Mouse (Mus musculus): ENCODE data around the gene Psmb5. TPM values are rescaled to one million over a fixed set of nuclear protein-coding genes. Genes with fewer than 3 reads are reported as not detected.

Psmb5 gene
- total and polyA plus RNA-seq, 2 experiments from 2014 or later, result 204 to 411 TPM

GRCm38 (mm10) chr14:54650621-54651454 is 33.0 kb upstream of the Psmb5 start:
- DNase-seq (ENCODE audit: low spot score) (peak; percentile 97), ATAC-seq (peak; percentile 42)
- Histone ChIP-seq H3K4me3 (ENCODE audit: low read length) (no peak overlapping the region), H3K9ac (replicated peaks; ENCODE audit: low read length) (no peak overlapping the region), H3K9me3 (ENCODE audit: low read length) (no peaks in the 10 kb centered on the region), H3K36me3 (ENCODE audit: insufficient read depth, low read length) (peaks cover 54% of the 10 kb centered on the region), H3K4me2 (ENCODE audit: low read depth, low read length) (no peak overlapping the region), H3K27me3 (ENCODE audit: insufficient read depth, low read length) (no peaks in the 10 kb centered on the region), H3K27ac (no peak overlapping the region), H3K4me1 (ENCODE audit: insufficient read depth, low read length) (peaks cover 10% of the 10 kb centered on the region)
- WGBS, result 63% methylated on average over 23 of the region's 23 CpGs
- TF ChIP-seq CTCF (IDR thresholded peaks at IDR 0.05; ENCODE audit: low read depth), result peak; percentile 93

- peaks cover 7% of the 10 kb centered on the region for H3K4me1 ChIP-seq (ENCODE audit: insufficient read depth, low read length)
- 66% methylated on average over 4 of the region's 4 CpGs for WGBS
- ATAC-seq, result no peak
Measured at GRCm38 (mm10) chr14:54647900-54648299, 30.1 kb upstream of the Psmb5 start.

GRCm38 (mm10) chr14:54646898-54647636 is 29.2 kb upstream of the Psmb5 start:
- ATAC-seq, result no peak
- peaks cover 87% of the 10 kb centered on the region for H3K36me3 ChIP-seq (ENCODE audit: insufficient read depth, low read length)
- WGBS, result 95% methylated on average over 8 of the region's 8 CpGs
- no peaks in the 10 kb centered on the region for H3K27me3 ChIP-seq (ENCODE audit: insufficient read depth, low read length)
- peak; percentile 59 for TF ChIP-seq CTCF (IDR thresholded peaks at IDR 0.05; ENCODE audit: low read depth)
- H3K9ac ChIP-seq (replicated peaks; ENCODE audit: low read length), result no peak overlapping the region
- peaks cover under 1% of the 10 kb centered on the region for H3K4me1 ChIP-seq (ENCODE audit: insufficient read depth, low read length)
- DNase-seq (ENCODE audit: low spot score), result no peak
- no peak overlapping the region for H3K4me3 ChIP-seq (ENCODE audit: low read length)
- no peaks in the 10 kb centered on the region for H3K9me3 ChIP-seq (ENCODE audit: low read length)
- no peak overlapping the region for H3K27ac ChIP-seq
- no peak overlapping the region for H3K4me2 ChIP-seq (ENCODE audit: low read depth, low read length)

More at GRCm38 (mm10) chr14:54647900-54648299, 30.1 kb upstream of the Psmb5 start:
- no peak for DNase-seq (ENCODE audit: low spot score)
- peaks cover 80% of the 10 kb centered on the region for H3K36me3 ChIP-seq (ENCODE audit: insufficient read depth, low read length)
- no peak overlapping the region for H3K27ac ChIP-seq
- H3K27me3 ChIP-seq (ENCODE audit: insufficient read depth, low read length), result no peaks in the 10 kb centered on the region
- no peak overlapping the region for H3K9ac ChIP-seq (replicated peaks; ENCODE audit: low read length)
- no peak overlapping the region for H3K4me2 ChIP-seq (ENCODE audit: low read depth, low read length)
- H3K4me3 ChIP-seq (ENCODE audit: low read length), result no peak overlapping the region
- no peaks in the 10 kb centered on the region for H3K9me3 ChIP-seq (ENCODE audit: low read length)
- TF ChIP-seq CTCF (IDR thresholded peaks at IDR 0.05; ENCODE audit: low read depth), result no peak

- Histone ChIP-seq H3K36me3 (ENCODE audit: insufficient read depth, low read length) (peaks cover 82% of the 10 kb centered on the region), H3K27me3 (ENCODE audit: insufficient read depth, low read length) (no peaks in the 10 kb centered on the region), H3K9ac (replicated peaks; ENCODE audit: low read length) (no peak overlapping the region), H3K4me3 (ENCODE audit: low read length) (no peak overlapping the region), H3K9me3 (ENCODE audit: low read length) (no peaks in the 10 kb centered on the region), H3K4me2 (ENCODE audit: low read depth, low read length) (no peak overlapping the region), H3K4me1 (ENCODE audit: insufficient read depth, low read length) (no peaks in the 10 kb centered on the region), H3K27ac (no peak overlapping the region)
- WGBS, result 96% methylated on average over 17 of the region's 17 CpGs
- ATAC-seq (no peak), DNase-seq (ENCODE audit: low spot score) (no peak)
- no peak for TF ChIP-seq CTCF (IDR thresholded peaks at IDR 0.05; ENCODE audit: low read depth)
Measured at GRCm38 (mm10) chr14:54646455-54646854, 28.6 kb upstream of the Psmb5 start.

DNA sequence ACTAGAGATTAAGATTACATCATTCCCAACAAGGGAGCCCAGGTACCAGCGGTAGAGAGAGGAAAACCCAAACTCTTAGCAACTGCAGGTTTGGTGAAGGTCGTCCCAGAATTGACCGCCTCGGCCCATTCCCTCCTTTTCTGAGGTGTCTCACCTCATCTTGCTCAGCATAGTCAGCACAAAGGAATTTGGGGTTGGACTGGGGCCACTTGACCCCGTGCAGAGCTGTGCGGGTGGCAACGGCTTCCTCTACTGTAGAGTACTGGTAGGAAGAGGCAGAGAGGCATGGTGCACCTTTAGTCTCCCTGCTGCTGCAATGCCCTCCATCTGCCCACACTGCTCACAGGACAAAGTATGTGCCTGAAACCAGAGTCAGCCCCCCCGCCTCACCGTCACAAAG is 26.5 kb upstream of the Psmb5 start:
- Histone ChIP-seq H3K9me3 (ENCODE audit: low read length) (no peaks in the 10 kb centered on the region), H3K4me2 (ENCODE audit: low read depth, low read length) (no peak overlapping the region), H3K9ac (replicated peaks; ENCODE audit: low read length) (no peak overlapping the region), H3K27ac (no peak overlapping the region), H3K4me3 (ENCODE audit: low read length) (no peak overlapping the region), H3K36me3 (ENCODE audit: insufficient read depth, low read length) (peaks cover 67% of the 10 kb centered on the region), H3K27me3 (ENCODE audit: insufficient read depth, low read length) (no peaks in the 10 kb centered on the region), H3K4me1 (ENCODE audit: insufficient read depth, low read length) (no peaks in the 10 kb centered on the region; the same call in 1 of the 2 replicates)
- DNase-seq (ENCODE audit: low spot score) (no peak), ATAC-seq (no peak)
- no peak for TF ChIP-seq CTCF (IDR thresholded peaks at IDR 0.05; ENCODE audit: low read depth)
- 88% methylated on average over 9 of the region's 9 CpGs for WGBS

- Histone ChIP-seq H3K4me2 (ENCODE audit: low read depth, low read length) (no peak overlapping the region), H3K36me3 (ENCODE audit: insufficient read depth, low read length) (peaks cover 57% of the 10 kb centered on the region), H3K9me3 (ENCODE audit: low read length) (no peaks in the 10 kb centered on the region), H3K4me3 (ENCODE audit: low read length) (no peak overlapping the region), H3K27ac (no peak overlapping the region), H3K4me1 (ENCODE audit: insufficient read depth, low read length) (no peaks in the 10 kb centered on the region; the same call in 1 of the 2 replicates), H3K27me3 (ENCODE audit: insufficient read depth, low read length) (no peaks in the 10 kb centered on the region), H3K9ac (replicated peaks; ENCODE audit: low read length) (no peak overlapping the region)
- DNase-seq (ENCODE audit: low spot score) (no peak), ATAC-seq (no peak)
- TF ChIP-seq CTCF (IDR thresholded peaks at IDR 0.05; ENCODE audit: low read depth), result no peak
- WGBS, result 97% methylated on average over 2 of the region's 2 CpGs
Measured at GRCm38 (mm10) chr14:54643011-54643410, 25.2 kb upstream of the Psmb5 start.

Data from hindbrain, postnatal 0 days (tissue).